Mouse (Mus musculus) heart, postnatal 14 days (tissue): ENCODE measurements around the gene Snapc3. TPM values are rescaled to one million over a fixed set of nuclear protein-coding genes. Genes with fewer than 3 reads are reported as not detected.

ENCODE experiments used
- DNase-seq, 2 experiments: peaks; one replicate each; pipeline ENCODE4 v3.0.0; 2021 to 2022
- intact Hi-C: fragments of 180-260 bp; cut with DNase I; formaldehyde crosslinking; loops from one replicate; pipeline ENCODE4 v1.15.1; 2025
- long read RNA-seq, 2 experiments: library from polyadenylated mRNA; stranded (forward); transcript quantifications; one replicate each; pipeline ENCODE4 v2.0.0; 2021
- total RNA-seq, 2 experiments: library from RNA; stranded (reverse); gene quantifications; 2 replicates each; pipeline ENCODE4 v1.2.3; 2021

Snapc3 gene
- 10 to 100 TPM; 21.1 to 22.5 TPM for total RNA-seq
- long read RNA-seq, experiment 1, transcript Snapc3-201 (9 exons, 1,405 nt), result major isoform, 36 of 42 reads
- long read RNA-seq, experiment 1, partial matches to known transcripts, result 0 of 42 reads
- long read RNA-seq, experiment 1, other reads (novel, unspliced or antisense), result 2 of 42 reads
- long read RNA-seq, experiment 2, transcript Snapc3-201 (9 exons, 1,405 nt), result major isoform, 19 of 24 reads
- long read RNA-seq, experiment 2, partial matches to known transcripts, result 1 of 24 reads
- long read RNA-seq, experiment 2, other reads (novel, unspliced or antisense), result 1 of 24 reads

GRCm38 (mm10) chr4:83417160-83417819, at the start of gene Snapc3:
Gene Snapc3, plus strand, starts transcription at chr4:83417724.
- peak; percentile 96 for DNase-seq
- intact Hi-C loops, result no loop called here

- intact Hi-C loops, result no loop called here
- no peak for DNase-seq
Measured at GRCm38 (mm10) chr4:83373381-83373780, 44.1 kb upstream of the Snapc3 start.

GRCm38 (mm10) chr4:83375650-83376049, 41.9 kb upstream of the Snapc3 start:
- intact Hi-C loops, result no loop called here

GRCm38 (mm10) chr4:83376461-83377015, 41.0 kb upstream of the Snapc3 start:
- DNase-seq, result no peak
- intact Hi-C loops, result no loop called here

More at GRCm38 (mm10) chr4:83375650-83376049, 41.9 kb upstream of the Snapc3 start:
- DNase-seq, result no peak

- intact Hi-C loops, result no loop called here
- DNase-seq, result no peak
Measured at GRCm38 (mm10) chr4:83379036-83379435, 38.5 kb upstream of the Snapc3 start.

GRCm38 (mm10) chr4:83379746-83380145, 37.8 kb upstream of the Snapc3 start:
- intact Hi-C loops, result no loop called here
- no peak for DNase-seq

- intact Hi-C loops, result no loop called here
- no peak for DNase-seq
Measured at GRCm38 (mm10) chr4:83380266-83380665, 37.3 kb upstream of the Snapc3 start.

GRCm38 (mm10) chr4:83383899-83384490, 33.5 kb upstream of the Snapc3 start:
- DNase-seq, result peak; percentile 23 to 26
- intact Hi-C loops, result no loop called here

- intact Hi-C loops, result no loop called here
Measured at GRCm38 (mm10) chr4:83385091-83385490, 32.4 kb upstream of the Snapc3 start.

GRCm38 (mm10) chr4:83390551-83390950, 27.0 kb upstream of the Snapc3 start:
- DNase-seq, result no peak
- intact Hi-C loops, result no loop called here

More at GRCm38 (mm10) chr4:83385091-83385490, 32.4 kb upstream of the Snapc3 start:
- DNase-seq, result no peak

- no peak for DNase-seq
- intact Hi-C loops, result no loop called here
Measured at GRCm38 (mm10) chr4:83391956-83392355, 25.6 kb upstream of the Snapc3 start.

- DNase-seq, result no peak
- intact Hi-C loops, result no loop called here
Measured at GRCm38 (mm10) chr4:83393733-83394132, 23.8 kb upstream of the Snapc3 start.

- intact Hi-C loops, result no loop called here
- DNase-seq, result peak; percentile 69 to 73
Measured at GRCm38 (mm10) chr4:83396346-83396745, 21.2 kb upstream of the Snapc3 start.

GRCm38 (mm10) chr4:83396996-83397770, 20.3 kb upstream of the Snapc3 start:
- DNase-seq, result no peak
- intact Hi-C loops, result no loop called here

- intact Hi-C loops, result no loop called here
- no peak for DNase-seq
Measured at GRCm38 (mm10) chr4:83398527-83398926, 19.0 kb upstream of the Snapc3 start.

GRCm38 (mm10) chr4:83400691-83401595, 16.6 kb upstream of the Snapc3 start:
- no peak for DNase-seq
- intact Hi-C loops, result no loop called here

- intact Hi-C loops, result no loop called here
- no peak for DNase-seq
Measured at GRCm38 (mm10) chr4:83401712-83402111, 15.8 kb upstream of the Snapc3 start.

- no peak for DNase-seq
- intact Hi-C loops, result no loop called here
Measured at GRCm38 (mm10) chr4:83407688-83408087, 9.8 kb upstream of the Snapc3 start.

- no peak for DNase-seq
- intact Hi-C loops, result loop anchor here (1.0 to 5.0 kb wide), 4 partner anchors 107 to 162 kb away; no protein-coding TSS in a partner anchor
Measured at GRCm38 (mm10) chr4:83409867-83410505, 7.5 kb upstream of the Snapc3 start.
